Mouse (Mus musculus): ENCODE data around the gene Nfasc. TPM values are rescaled to one million over a fixed set of nuclear protein-coding genes. Genes with fewer than 3 reads are reported as not detected.

Nfasc gene
- total and polyA plus RNA-seq, 2 experiments from 2014 or later = 32.7 to 59.2 TPM

DNA sequence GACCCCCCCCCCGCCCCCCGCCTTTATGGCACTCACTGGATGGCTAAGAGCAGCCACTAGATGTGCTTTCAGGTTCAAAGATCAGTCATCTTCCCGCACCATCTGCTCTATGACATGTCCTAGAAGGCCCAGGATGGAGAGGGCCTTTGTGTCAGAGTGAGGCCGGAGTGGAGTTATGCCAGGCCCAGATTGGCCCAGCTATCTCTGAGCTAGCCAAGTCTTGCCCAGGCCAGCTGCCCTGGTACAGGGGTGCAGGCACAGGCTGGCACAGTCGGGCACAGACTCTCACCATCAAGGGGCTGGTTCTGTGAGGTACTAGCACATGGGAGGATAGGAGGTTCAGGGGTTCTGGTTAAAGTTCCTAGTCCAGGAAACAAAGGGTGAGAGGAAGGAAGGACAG is 203.9 kb downstream of the Nfasc start:
- no peaks in the 10 kb centered on the region for H3K27me3 ChIP-seq (ENCODE audit: insufficient read depth, low read length)
- no peak overlapping the region for H3K9ac ChIP-seq (replicated peaks; ENCODE audit: low read length, poor library complexity, severe bottlenecking)
- no peak overlapping the region for H3K4me2 ChIP-seq (ENCODE audit: low read depth, low read length, poor library complexity, severe bottlenecking)
- no peak overlapping the region for H3K27ac ChIP-seq (ENCODE audit: low read depth, low read length)
- H3K36me3 ChIP-seq (ENCODE audit: insufficient read depth, low read length) = peaks cover 5% of the 10 kb centered on the region; the same call in 1 of the 2 replicates
- no peak for TF ChIP-seq CTCF (IDR thresholded peaks at IDR 0.05)
- peaks cover 22% of the 10 kb centered on the region for H3K4me1 ChIP-seq (ENCODE audit: insufficient read depth, low read length)
- ATAC-seq (ENCODE audit: low FRiP score) (no peak), DNase-seq (ENCODE audit: low spot score) (peak; percentile 52)
- no peaks in the 10 kb centered on the region for H3K9me3 ChIP-seq (ENCODE audit: low read length)
- 68% methylated on average over 5 of the region's 5 CpGs for WGBS
- no peak overlapping the region for H3K4me3 ChIP-seq (ENCODE audit: low read depth, low read length)

- TF ChIP-seq CTCF (IDR thresholded peaks at IDR 0.05) = no peak
- Histone ChIP-seq H3K36me3 (ENCODE audit: insufficient read depth, low read length) (peaks cover 11% of the 10 kb centered on the region; the same call in 1 of the 2 replicates), H3K27ac (ENCODE audit: low read depth, low read length) (no peak overlapping the region), H3K4me3 (ENCODE audit: low read depth, low read length) (no peak overlapping the region), H3K4me2 (ENCODE audit: low read depth, low read length, poor library complexity, severe bottlenecking) (no peak overlapping the region), H3K9me3 (ENCODE audit: low read length) (no peaks in the 10 kb centered on the region), H3K27me3 (ENCODE audit: insufficient read depth, low read length) (no peaks in the 10 kb centered on the region), H3K4me1 (ENCODE audit: insufficient read depth, low read length) (peaks cover 13% of the 10 kb centered on the region), H3K9ac (replicated peaks; ENCODE audit: low read length, poor library complexity, severe bottlenecking) (no peak overlapping the region)
- no peak for DNase-seq (ENCODE audit: low spot score)
- 60% methylated on average over 3 of the region's 3 CpGs for WGBS
- no peak for ATAC-seq (ENCODE audit: low FRiP score)
Measured at GRCm38 (mm10) chr1:132536416-132536815, 205.2 kb downstream of the Nfasc start.

DNA sequence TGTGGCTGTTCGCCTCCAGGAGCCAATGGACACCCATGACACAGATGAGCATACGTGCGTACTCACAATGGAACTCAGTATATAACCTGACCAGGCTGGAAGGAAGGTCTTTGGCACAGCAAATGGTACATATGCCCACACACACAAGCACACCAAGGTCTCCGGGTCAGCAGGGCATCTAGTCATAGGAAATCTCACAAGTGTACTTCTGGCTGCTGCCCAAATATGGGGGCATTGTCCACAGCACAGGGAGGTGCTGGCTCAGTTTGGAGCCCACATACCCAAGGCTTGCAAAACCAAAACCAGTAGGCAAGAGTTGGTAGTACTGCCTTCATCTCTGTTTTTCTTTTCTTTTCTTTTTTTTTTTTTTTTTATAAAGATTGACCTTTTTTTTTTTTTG is 206.1 kb downstream of the Nfasc start:
- DNase-seq (ENCODE audit: low spot score) (no peak), ATAC-seq (ENCODE audit: low FRiP score) (no peak)
- H3K36me3 ChIP-seq (ENCODE audit: insufficient read depth, low read length) = peaks cover 11% of the 10 kb centered on the region; the same call in 1 of the 2 replicates
- no peak for TF ChIP-seq CTCF (IDR thresholded peaks at IDR 0.05)
- H3K4me1 ChIP-seq (ENCODE audit: insufficient read depth, low read length) = peaks cover 10% of the 10 kb centered on the region; the same call in 1 of the 2 replicates
- H3K9ac ChIP-seq (replicated peaks; ENCODE audit: low read length, poor library complexity, severe bottlenecking) = no peak overlapping the region
- 93% methylated on average over 4 of the region's 4 CpGs for WGBS
- H3K27me3 ChIP-seq (ENCODE audit: insufficient read depth, low read length) = no peaks in the 10 kb centered on the region
- no peaks in the 10 kb centered on the region for H3K9me3 ChIP-seq (ENCODE audit: low read length)
- no peak overlapping the region for H3K4me2 ChIP-seq (ENCODE audit: low read depth, low read length, poor library complexity, severe bottlenecking)
- no peak overlapping the region for H3K4me3 ChIP-seq (ENCODE audit: low read depth, low read length)
- no peak overlapping the region for H3K27ac ChIP-seq (ENCODE audit: low read depth, low read length)

GRCm38 (mm10) chr1:132533840-132534239 is 207.8 kb downstream of the Nfasc start:
- no peaks in the 10 kb centered on the region for H3K9me3 ChIP-seq (ENCODE audit: low read length)
- TF ChIP-seq CTCF (IDR thresholded peaks at IDR 0.05) = no peak
- H3K36me3 ChIP-seq (ENCODE audit: insufficient read depth, low read length) = peaks cover 12% of the 10 kb centered on the region; the same call in 1 of the 2 replicates
- H3K27me3 ChIP-seq (ENCODE audit: insufficient read depth, low read length) = no peaks in the 10 kb centered on the region
- 0 out of 2 replicates have a peak, but pooled peaks cover 6% of the 10 kb centered on the region for H3K4me1 ChIP-seq (ENCODE audit: insufficient read depth, low read length)
- no peak overlapping the region for H3K4me3 ChIP-seq (ENCODE audit: low read depth, low read length)
- WGBS = 6% methylated on average over 8 of the region's 8 CpGs
- DNase-seq (ENCODE audit: low spot score) = no peak
- no peak overlapping the region for H3K9ac ChIP-seq (replicated peaks; ENCODE audit: low read length, poor library complexity, severe bottlenecking)
- no peak for ATAC-seq (ENCODE audit: low FRiP score)
- no peak overlapping the region for H3K4me2 ChIP-seq (ENCODE audit: low read depth, low read length, poor library complexity, severe bottlenecking)
- H3K27ac ChIP-seq (ENCODE audit: low read depth, low read length) = no peak overlapping the region

- Histone ChIP-seq H3K36me3 (ENCODE audit: insufficient read depth, low read length) (peaks cover 24% of the 10 kb centered on the region), H3K4me1 (ENCODE audit: insufficient read depth, low read length) (0 out of 2 replicates have a peak, but pooled peaks cover 6% of the 10 kb centered on the region), H3K9me3 (ENCODE audit: low read length) (no peaks in the 10 kb centered on the region), H3K27ac (ENCODE audit: low read depth, low read length) (no peak overlapping the region), H3K4me2 (ENCODE audit: low read depth, low read length, poor library complexity, severe bottlenecking) (no peak overlapping the region), H3K4me3 (ENCODE audit: low read depth, low read length) (no peak overlapping the region), H3K27me3 (ENCODE audit: insufficient read depth, low read length) (no peaks in the 10 kb centered on the region), H3K9ac (replicated peaks; ENCODE audit: low read length, poor library complexity, severe bottlenecking) (no peak overlapping the region)
- DNase-seq (ENCODE audit: low spot score) = no peak
- TF ChIP-seq CTCF (IDR thresholded peaks at IDR 0.05) = no peak
- 70% methylated on average over 9 of the region's 9 CpGs for WGBS
- ATAC-seq (ENCODE audit: low FRiP score) = no peak
Measured at GRCm38 (mm10) chr1:132532521-132532920, 209.1 kb downstream of the Nfasc start.

GRCm38 (mm10) chr1:132530631-132531191 is 210.9 kb downstream of the Nfasc start:
- Histone ChIP-seq H3K27me3 (ENCODE audit: insufficient read depth, low read length) (no peaks in the 10 kb centered on the region), H3K4me2 (ENCODE audit: low read depth, low read length, poor library complexity, severe bottlenecking) (no peak overlapping the region), H3K27ac (ENCODE audit: low read depth, low read length) (no peak overlapping the region), H3K4me1 (ENCODE audit: insufficient read depth, low read length) (0 out of 2 replicates have a peak, but pooled peaks cover 6% of the 10 kb centered on the region), H3K36me3 (ENCODE audit: insufficient read depth, low read length) (peaks cover 25% of the 10 kb centered on the region), H3K9ac (replicated peaks; ENCODE audit: low read length, poor library complexity, severe bottlenecking) (no peak overlapping the region), H3K4me3 (ENCODE audit: low read depth, low read length) (no peak overlapping the region), H3K9me3 (ENCODE audit: low read length) (no peaks in the 10 kb centered on the region)
- ATAC-seq (ENCODE audit: low FRiP score) (no peak), DNase-seq (ENCODE audit: low spot score) (peak; percentile 65)
- no peak for TF ChIP-seq CTCF (IDR thresholded peaks at IDR 0.05)
- 11% methylated on average over 5 of the region's 5 CpGs for WGBS
